Mouse (Mus musculus): ENCODE data around the gene Dsp. TPM values are rescaled to one million over a fixed set of nuclear protein-coding genes. Genes with fewer than 3 reads are reported as not detected.

Gene Dsp
- total and polyA plus RNA-seq, 3 experiments = 0.17 TPM; not detected in 2

DNA sequence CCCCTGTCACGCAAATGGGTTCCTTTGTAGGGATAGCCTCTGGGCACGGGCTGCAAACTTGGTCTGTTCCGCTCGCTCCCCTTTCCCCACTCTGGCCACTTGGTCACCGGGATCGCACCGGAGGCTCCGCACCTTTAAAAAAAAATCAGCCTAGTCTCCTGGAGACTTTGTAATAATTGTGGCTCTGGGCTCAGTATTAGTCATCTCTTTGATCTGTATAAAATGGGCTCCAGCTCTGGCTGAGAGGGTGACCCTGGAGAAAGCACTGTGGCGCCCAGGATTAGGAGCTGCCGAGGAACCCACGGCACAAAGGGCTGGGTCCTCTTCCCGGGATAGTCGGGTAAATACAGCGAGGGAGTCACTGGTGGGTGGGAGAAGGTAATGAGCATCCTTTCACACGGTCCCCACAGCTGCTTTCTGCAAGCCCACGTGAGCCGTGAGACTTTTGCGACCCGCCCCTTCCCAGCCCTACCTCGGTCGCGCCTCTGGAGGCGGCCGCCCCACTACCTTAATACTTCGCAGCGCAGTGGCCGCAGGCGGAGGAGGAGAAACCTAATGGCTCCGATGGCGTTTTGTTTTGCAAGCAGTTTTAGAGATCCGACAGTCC, 1.4 kb downstream of the Dsp start:
- Histone ChIP-seq H3K36me3 (replicated peaks in 1 of 2; ENCODE audit: control insufficient read depth in 1 of 2, insufficient read depth in 1 of 2, low read length in 1 of 2) (no peaks in the 10 kb centered on the region), H3K9ac (ENCODE audit: insufficient read depth, low read depth) (no peak overlapping the region), H3K9me3 (replicated peaks; ENCODE audit: low read length) (peaks cover 15% of the 10 kb centered on the region), H3K4me2 (ENCODE audit: insufficient read depth, low read depth, poor library complexity, severe bottlenecking) (no peak overlapping the region), H3K4me1 (ENCODE audit: control insufficient read depth in 1 of 2, insufficient read depth in 2 of 2) (peaks cover 6 to 9% of the 10 kb centered on the region in 2 experiments), H3K4me3 (replicated peaks in 1 of 3; ENCODE audit: low read depth in 2 of 3, low read length in 2 of 3, poor library complexity in 1 of 3) (no peak overlapping the region), H3K79me2 (replicated peaks; ENCODE audit: control insufficient read depth, extremely low read depth, insufficient read depth, poor library complexity, severe bottlenecking) (no peaks in the 10 kb centered on the region), H3K27ac (ENCODE audit: insufficient read depth, low read depth) (no peak overlapping the region), H3K27me3 (replicated peaks) (no peaks in the 10 kb centered on the region)
- in situ Hi-C loops (cut with MboI; ENCODE audit: low pct_ligation_motif_present, low pct_unique_long_range_greater_than_20kb, low sequenced_read_pairs) = no loop called here
- dilution Hi-C loops (cut with MboI; ENCODE audit: extremely low pct_ligation_motif_present, extremely low pct_unique_long_range_greater_than_20kb, low sequenced_read_pairs) = no loop called here
- no peak for TF ChIP-seq USF1 (IDR thresholded peaks at IDR 0.05; ENCODE audit: low read depth, low read length)
- TF ChIP-seq RAD21 (IDR thresholded peaks at IDR 0.05; ENCODE audit: low read depth, low read length) = no peak
- TF ChIP-seq GABPA (IDR thresholded peaks at IDR 0.05; ENCODE audit: insufficient replicate concordance, low read depth, low read length) = no peak
- TF ChIP-seq MAX (IDR thresholded peaks at IDR 0.05; ENCODE audit: low read length) = no peak
- TF ChIP-seq POLR2A (IDR thresholded peaks at IDR 0.05; ENCODE audit: low read depth, low read length) = no peak
- no peak for TF ChIP-seq NELFE (IDR thresholded peaks at IDR 0.05; ENCODE audit: low read depth, low read length)
- no peak for TF ChIP-seq JUND (conservative IDR thresholded peaks at IDR 0.05; ENCODE audit: low read depth, low read length)
- TF ChIP-seq CHD2 (IDR thresholded peaks at IDR 0.05; ENCODE audit: low read length) = no peak
- no peak for TF ChIP-seq EP300 (IDR thresholded peaks at IDR 0.05; ENCODE audit: low read length)
- no peak for TF ChIP-seq ETS1 (conservative IDR thresholded peaks at IDR 0.05; ENCODE audit: low read depth, low read length)
- TF ChIP-seq RCOR1 (conservative IDR thresholded peaks at IDR 0.05; ENCODE audit: low read depth, low read length) = no peak
- TF ChIP-seq JUN (IDR thresholded peaks at IDR 0.05; ENCODE audit: insufficient read depth, low read depth, low read length) = no peak
- TF ChIP-seq MYC (IDR thresholded peaks at IDR 0.05; ENCODE audit: low read depth, low read length) = no peak
- no peak for TF ChIP-seq ZKSCAN1 (IDR thresholded peaks at IDR 0.05; ENCODE audit: borderline replicate concordance, low read depth, low read length)
- TF ChIP-seq POLR2AphosphoS2 (IDR thresholded peaks at IDR 0.05; ENCODE audit: low read depth, low read length) = no peak
- no peak for TF ChIP-seq MXI1 (IDR thresholded peaks at IDR 0.05; ENCODE audit: low read depth, low read length)
- TF ChIP-seq ZC3H11A (IDR thresholded peaks at IDR 0.05; ENCODE audit: low read depth, low read length) = no peak
- no peak for TF ChIP-seq ZMIZ1 (IDR thresholded peaks at IDR 0.05; ENCODE audit: low read depth, low read length)
- no peak for DNase-seq (ENCODE audit: extremely low read depth)

DNA sequence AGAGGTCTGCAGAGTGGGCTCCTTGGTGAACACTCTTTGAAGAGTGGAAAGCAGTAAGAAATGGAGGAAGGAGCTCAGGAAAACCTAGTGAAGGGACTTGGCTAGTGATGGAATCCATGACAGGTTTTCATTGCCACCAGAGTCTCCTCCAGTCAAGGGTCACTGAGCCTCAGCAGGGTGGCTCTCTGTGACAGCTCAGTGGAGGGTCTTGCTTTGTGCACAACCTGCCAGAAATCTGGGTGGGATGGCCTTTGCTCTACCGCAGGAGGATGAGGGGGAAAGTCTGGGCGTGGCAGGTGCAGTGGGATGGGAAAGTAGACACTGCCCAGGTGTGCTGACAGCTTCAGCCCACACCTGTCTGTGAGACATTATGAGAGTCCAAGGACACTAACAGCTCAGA, 4.4 kb downstream of the Dsp start:
- no peak overlapping the region for H3K9ac ChIP-seq (ENCODE audit: insufficient read depth, low read depth)
- H3K79me2 ChIP-seq (replicated peaks; ENCODE audit: control insufficient read depth, extremely low read depth, insufficient read depth, poor library complexity, severe bottlenecking) = no peaks in the 10 kb centered on the region
- peaks cover 9 to 12% of the 10 kb centered on the region in 2 experiments for H3K4me1 ChIP-seq (ENCODE audit: control insufficient read depth in 1 of 2, insufficient read depth in 2 of 2)
- no peak for TF ChIP-seq MAZ (IDR thresholded peaks at IDR 0.05; ENCODE audit: low read depth, low read length)
- TF ChIP-seq E2F4 (IDR thresholded peaks at IDR 0.05; ENCODE audit: insufficient replicate concordance, low read depth, low read length) = no peak
- no peak for TF ChIP-seq BHLHE40 (IDR thresholded peaks at IDR 0.05; ENCODE audit: low read depth, low read length)
- peaks cover 15% of the 10 kb centered on the region for H3K9me3 ChIP-seq (replicated peaks; ENCODE audit: low read length)
- dilution Hi-C loops (cut with MboI; ENCODE audit: extremely low pct_ligation_motif_present, extremely low pct_unique_long_range_greater_than_20kb, low sequenced_read_pairs) (no loop called here), in situ Hi-C loops (cut with MboI; ENCODE audit: low pct_ligation_motif_present, low pct_unique_long_range_greater_than_20kb, low sequenced_read_pairs) (no loop called here)
- H3K27ac ChIP-seq (ENCODE audit: insufficient read depth, low read depth) = no peak overlapping the region
- peaks cover 1% of the 10 kb centered on the region for H3K27me3 ChIP-seq (replicated peaks)
- no peak overlapping the region for H3K4me3 ChIP-seq (replicated peaks in 1 of 3; ENCODE audit: low read depth in 2 of 3, low read length in 2 of 3, poor library complexity in 1 of 3)
- no peaks in the 10 kb centered on the region for H3K36me3 ChIP-seq (replicated peaks in 1 of 2; ENCODE audit: control insufficient read depth in 1 of 2, insufficient read depth in 1 of 2, low read length in 1 of 2)
- H3K4me2 ChIP-seq (ENCODE audit: insufficient read depth, low read depth, poor library complexity, severe bottlenecking) = no peak overlapping the region
- DNase-seq (ENCODE audit: extremely low read depth) = no peak

Data from CH12.LX (cell line).